Mouse (Mus musculus): ENCODE results near the gene Plin4.

DNA sequence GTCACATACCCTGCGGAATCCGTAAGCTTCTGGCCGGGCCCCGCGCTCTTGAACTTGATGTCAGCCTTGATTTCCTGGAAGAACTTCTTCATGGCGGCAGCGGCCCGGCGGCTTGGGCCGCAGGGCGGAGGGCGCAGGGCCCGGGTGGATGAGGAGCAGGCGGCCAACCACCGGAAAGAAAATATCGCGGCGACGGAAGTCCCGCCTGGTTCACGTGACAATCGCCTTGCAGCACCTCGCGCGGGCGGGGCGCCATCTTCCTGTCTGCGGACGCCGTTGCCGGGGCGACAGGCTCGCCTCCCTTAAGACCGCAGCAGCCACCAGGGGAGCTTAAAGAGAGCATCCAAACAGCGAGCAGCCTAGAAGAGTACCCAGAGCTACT lies 34.8 kb downstream of the Plin4 start, which contains the start of gene Ubxn6:
- TF ChIP-seq CTCF (IDR thresholded peaks at IDR 0.05; ENCODE audit: low read depth, low read length): no peak
- TF ChIP-seq TAL1 (conservative IDR thresholded peaks at IDR 0.05; ENCODE audit: low read depth, low read length): no peak
